Mouse (Mus musculus) layer of hippocampus, adult 2 months (tissue): ENCODE measurements around the gene Nubp1. TPM values are rescaled to one million over a fixed set of nuclear protein-coding genes. Genes with fewer than 3 reads are reported as not detected.

Experiments used
- DNase-seq, 2 experiments: peaks; one replicate each; pipeline ENCODE4 v3.0.0; 2022; ENCODE audit warnings: low spot score in 2 of 2
- H3K27ac ChIP-seq: fragments of 200-600 bp; 2 replicates; pipeline ENCODE4 v1.8.1; 2022
- H3K4me3 ChIP-seq: fragments of 200-600 bp; 2 replicates; pipeline ENCODE4 v1.8.1; 2022; ENCODE audit warnings: mild to moderate bottlenecking
- CTCF ChIP-seq: fragments of 200-600 bp; conservative IDR thresholded peaks from 2 replicates; pipeline ENCODE4 v1.8.1; 2022; ENCODE audit warnings: antibody characterized with exemption, mild to moderate bottlenecking, moderate library complexity
- long read RNA-seq, 2 experiments: library from polyadenylated mRNA; stranded (forward); transcript quantifications; one replicate each; pipeline ENCODE4 v2.0.0; 2021; ENCODE audit warnings: borderline mapping rate in 2 of 2
- total RNA-seq, 2 experiments: library from RNA; stranded (reverse); gene quantifications; 2 replicates each; pipeline ENCODE4 v1.2.3; 2021

The Nubp1 gene
- 10 to 100 TPM; 15.5 to 17.8 TPM for total RNA-seq
- long read RNA-seq, experiment 1, transcript Nubp1-201 (11 exons, 2,121 nt), result major isoform, 9 of 14 reads
- long read RNA-seq, experiment 1, partial matches to known transcripts, result 1 of 14 reads
- long read RNA-seq, experiment 1, other reads (novel, unspliced or antisense), result 4 of 14 reads
- long read RNA-seq, experiment 2, transcript Nubp1-201 (11 exons, 2,121 nt), result major isoform, 18 of 24 reads
- long read RNA-seq, experiment 2, partial matches to known transcripts, result 0 of 24 reads
- long read RNA-seq, experiment 2, other reads (novel, unspliced or antisense), result 6 of 24 reads

DNA sequence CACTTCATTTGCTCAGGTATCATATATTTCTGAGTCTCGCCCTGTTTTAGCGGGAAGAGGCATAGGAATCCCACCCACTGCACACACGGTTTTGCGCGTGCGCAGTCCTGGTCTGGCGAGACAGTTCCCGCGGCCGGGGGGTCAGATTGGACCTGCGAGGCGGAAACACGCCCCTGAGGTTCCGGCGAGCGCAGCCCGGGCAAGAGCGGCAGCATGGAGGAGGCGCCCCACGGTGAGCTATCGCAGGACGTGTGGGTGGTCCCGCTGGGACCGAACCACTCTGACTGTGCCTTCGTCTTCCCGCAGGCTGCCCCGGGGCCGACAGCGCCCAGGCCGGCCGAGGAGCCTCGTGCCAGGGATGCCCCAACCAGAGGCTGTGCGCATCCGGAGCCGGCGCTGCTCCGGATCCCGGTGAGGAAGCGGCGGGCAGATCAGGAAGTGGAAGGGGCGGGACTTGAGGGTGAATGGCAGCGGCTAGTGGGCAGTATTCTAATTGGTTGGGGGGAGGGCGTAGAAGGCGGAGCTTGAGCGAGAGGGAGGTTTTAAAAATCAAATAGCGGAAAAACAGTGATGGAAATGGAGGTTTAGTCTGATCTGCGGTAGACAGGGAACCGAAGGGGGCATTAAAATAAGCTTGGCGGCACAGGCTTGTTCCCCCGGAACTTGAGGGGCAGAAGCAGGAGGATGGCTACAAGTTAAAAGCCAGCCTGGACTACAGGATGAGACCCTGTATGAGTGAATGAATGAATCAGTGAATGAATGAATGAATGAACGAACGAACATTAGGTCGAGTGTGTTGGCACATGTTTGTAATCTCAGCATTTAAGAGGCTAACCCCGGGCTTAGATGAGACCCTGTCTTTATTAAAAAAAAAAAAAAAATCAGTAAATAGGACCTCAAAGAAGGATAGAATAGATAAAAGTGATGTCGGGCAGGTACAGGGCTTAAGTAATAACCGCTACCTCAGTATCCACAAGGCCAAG lies at the start of gene Nubp1:
TSS of gene Nubp1 (plus strand) at position 185 of the 983 bp plus-strand sequence.
- H3K4me3 ChIP-seq, result peak within 1 kb of the TSS; percentile 98
- peak within 1 kb of the TSS; percentile 91 for H3K27ac ChIP-seq
- peak; percentile 27 for TF ChIP-seq CTCF
- peak; percentile 90 to 92 for DNase-seq

DNA sequence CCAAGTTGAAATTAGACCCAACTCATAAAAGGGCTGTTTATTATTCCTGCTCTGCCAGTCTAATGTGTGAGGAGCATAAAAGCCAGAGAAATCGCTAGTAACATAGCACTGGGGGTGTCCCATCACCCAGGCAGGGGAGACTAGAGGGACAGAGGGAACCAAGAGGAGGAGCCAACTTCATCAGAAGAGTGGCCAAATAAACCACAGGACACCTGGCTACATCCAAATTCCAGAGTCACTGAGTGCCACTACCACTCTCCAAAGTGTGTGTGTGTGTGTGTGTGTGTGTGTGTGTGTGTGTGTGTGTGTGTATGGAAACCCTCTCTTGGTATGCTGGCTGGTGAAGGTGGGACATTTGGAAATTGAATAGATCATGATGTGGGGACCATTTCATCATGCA lies 48.7 kb upstream of the Nubp1 start:
- Histone ChIP-seq H3K27ac (no peak overlapping the region), H3K4me3 (no peak overlapping the region)
- no peak for DNase-seq
- no peak for TF ChIP-seq CTCF

DNA sequence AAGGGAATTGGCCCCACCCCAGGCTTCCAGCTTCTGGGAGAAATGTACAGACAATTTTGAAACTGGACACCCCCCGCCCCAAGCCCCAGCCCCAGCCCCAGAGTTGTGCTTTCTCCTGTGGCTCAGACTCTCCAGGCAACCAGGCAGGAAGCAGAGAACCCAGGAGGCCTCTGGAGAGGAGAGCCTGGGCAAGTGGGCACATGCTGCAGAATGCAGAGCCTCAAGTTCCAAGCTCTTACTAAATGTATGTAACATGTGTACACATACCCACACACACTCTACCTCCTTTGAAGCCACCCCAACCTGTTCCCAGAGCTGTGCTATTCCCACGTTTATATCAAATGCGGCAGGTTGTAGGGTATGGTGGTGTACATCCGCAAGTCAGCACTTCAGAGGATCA lies 46.0 kb upstream of the Nubp1 start:
- Histone ChIP-seq H3K4me3 (no peak overlapping the region), H3K27ac (peak overlapping the region; percentile 68; the same call in 1 of the 2 replicates)
- no peak for DNase-seq
- TF ChIP-seq CTCF, result no peak

DNA sequence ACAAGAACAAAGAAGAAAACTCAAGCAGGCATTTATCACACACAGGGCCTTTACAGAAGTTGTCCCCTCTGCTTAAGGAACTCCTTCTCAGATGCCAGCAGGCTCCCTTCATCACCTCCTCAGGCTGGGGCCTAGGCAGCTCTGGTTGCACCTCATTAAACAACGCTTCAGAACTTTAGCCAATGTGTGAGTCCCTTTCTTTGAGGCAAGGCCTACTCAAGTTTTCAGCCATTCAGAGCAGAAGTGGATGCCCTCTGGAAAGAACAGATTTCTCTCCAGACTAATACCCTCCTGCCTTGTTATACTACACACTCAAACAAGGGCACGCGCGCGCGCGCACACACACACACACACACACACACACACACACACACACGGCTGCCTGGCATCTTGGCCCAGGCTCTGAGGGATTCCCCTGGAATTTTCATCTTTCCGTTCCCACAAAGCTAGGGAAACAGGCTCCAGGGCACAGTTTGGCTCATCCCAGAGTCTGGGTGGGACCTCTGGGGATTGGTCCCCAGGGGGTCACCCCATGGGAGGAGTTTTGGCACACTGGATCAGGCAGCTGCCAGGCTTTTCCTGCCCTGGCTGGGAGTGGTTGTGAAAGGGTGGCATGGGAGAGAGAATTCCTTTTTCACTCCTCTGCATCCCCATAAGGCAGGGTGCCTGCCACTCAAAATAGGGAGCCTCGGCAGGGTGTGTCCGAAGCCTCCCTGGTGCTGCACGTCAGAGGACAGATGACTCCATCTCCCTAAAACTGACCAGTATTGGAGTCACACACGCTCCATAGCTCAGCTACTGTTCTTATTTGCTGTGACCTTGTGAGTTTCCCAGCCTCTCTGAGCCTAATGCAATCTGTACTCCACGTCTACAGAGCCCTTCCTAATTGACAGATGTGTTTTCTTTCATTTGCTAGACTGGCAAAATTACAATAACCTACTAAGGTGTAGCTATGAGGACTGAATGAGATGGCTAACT lies 45.2 kb upstream of the Nubp1 start:
- no peak for TF ChIP-seq CTCF
- H3K27ac ChIP-seq, result peak overlapping the region; percentile 68
- DNase-seq, result peak; percentile 33 to 54
- no peak overlapping the region for H3K4me3 ChIP-seq

DNA sequence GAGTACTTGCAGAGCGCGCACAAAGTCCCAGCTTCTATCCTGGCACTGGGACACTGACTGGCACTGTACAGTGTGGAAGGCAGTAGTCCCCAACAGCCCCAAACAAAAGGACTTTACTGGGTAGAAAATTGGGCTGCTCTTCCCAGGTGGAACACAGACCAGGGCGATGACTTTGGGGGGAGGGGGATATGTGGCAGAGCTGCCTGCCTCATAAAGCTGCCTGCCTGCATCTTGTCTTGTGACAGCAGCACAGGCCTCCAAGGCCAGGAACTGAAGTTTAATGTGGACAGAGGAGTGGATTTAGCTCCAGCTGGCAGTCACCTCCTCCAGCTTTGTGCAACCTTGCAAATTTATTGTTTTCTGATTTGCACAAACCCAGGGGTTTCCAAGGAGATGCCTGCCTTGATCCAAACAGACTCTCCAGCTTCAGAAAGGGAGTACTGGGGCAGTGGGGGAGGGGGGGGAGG lies 42.2 kb upstream of the Nubp1 start:
- peak; percentile 22 to 31 for DNase-seq
- H3K27ac ChIP-seq, result peak overlapping the region; percentile 68
- no peak for TF ChIP-seq CTCF
- H3K4me3 ChIP-seq, result no peak overlapping the region

DNA sequence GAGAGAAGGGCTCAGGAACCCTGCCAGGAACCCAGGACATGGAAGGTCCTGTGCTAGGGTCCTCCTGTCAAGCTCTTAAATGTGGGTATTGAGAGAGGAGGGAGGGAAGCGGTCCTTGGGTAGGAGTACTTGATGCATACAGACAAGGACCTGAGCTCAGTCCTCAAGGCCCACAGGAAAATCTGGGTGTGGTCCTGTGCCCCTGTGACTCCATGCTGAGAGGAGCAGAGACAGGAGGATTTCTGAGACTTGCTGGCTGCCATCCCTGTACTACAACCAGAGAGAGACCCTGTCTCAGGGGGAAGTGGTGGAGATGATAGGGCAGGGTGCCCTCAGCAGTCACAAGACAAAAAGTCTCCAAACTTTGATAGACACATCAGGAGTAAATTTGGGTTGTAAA lies 41.8 kb upstream of the Nubp1 start:
- peak overlapping the region; percentile 74 for H3K27ac ChIP-seq
- no peak for DNase-seq
- H3K4me3 ChIP-seq, result no peak overlapping the region
- no peak for TF ChIP-seq CTCF

DNA sequence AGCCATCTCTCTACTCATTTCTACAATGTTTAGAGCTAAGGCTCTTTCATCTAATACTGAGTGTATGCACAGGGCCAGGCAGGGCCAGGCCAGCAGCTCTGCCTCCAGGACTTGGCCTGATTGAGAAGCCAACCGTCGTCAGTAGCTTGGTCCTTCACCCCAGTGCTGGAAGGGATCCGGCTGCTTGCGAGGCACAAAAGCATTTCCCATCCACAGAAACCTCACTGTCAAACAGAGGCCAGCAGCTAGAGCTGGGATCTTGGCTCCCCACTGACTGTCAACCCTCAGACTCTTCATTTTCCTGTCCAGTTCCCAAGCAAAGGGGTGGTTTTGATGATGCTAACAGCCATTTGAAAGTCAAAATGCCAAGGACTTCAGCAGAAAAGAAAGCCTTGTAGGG lies 39.4 kb upstream of the Nubp1 start:
- Histone ChIP-seq H3K27ac (no peak overlapping the region), H3K4me3 (no peak overlapping the region)
- DNase-seq, result no peak
- no peak for TF ChIP-seq CTCF

DNA sequence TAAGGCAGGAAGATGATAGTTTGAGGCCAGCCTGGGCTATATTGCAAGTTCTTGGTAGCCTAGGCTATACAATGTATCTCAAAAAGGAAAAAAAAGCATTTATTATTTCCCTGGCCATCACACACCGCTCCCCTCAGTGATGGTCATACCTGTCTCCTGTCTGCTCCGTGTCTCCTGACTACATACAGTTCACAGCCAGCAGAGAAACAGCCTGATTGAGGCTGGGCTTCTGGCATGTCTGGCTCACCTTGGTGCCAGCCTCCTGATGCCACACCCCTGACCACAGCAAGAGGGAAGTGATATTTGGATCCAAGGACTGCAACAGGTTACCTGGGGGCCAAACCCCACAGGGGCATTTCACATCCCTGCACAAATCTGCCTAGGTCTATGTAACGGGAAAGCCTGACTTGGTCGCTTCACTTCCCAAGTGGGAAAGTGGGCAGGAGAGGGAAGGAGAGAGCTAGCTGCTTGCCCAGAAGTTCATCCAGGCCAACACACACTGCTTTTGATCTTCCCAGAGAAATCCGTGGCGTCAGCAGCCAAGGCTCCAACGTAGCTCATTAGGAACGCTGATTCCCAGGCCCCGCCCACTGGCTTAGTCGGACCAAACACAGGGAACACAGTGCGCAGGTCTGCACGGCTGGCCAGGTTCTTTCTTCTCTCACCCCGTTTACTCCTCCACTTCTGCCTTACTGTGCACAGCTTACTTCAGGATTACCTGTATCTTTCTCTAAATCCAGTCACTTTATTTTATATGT lies 37.3 kb upstream of the Nubp1 start:
- peak overlapping the region; percentile 36; the same call in 1 of the 2 replicates for H3K27ac ChIP-seq
- no peak for TF ChIP-seq CTCF
- no peak overlapping the region; the same call in 1 of the 2 replicates for H3K4me3 ChIP-seq
- DNase-seq, result peak; percentile 28 to 55

DNA sequence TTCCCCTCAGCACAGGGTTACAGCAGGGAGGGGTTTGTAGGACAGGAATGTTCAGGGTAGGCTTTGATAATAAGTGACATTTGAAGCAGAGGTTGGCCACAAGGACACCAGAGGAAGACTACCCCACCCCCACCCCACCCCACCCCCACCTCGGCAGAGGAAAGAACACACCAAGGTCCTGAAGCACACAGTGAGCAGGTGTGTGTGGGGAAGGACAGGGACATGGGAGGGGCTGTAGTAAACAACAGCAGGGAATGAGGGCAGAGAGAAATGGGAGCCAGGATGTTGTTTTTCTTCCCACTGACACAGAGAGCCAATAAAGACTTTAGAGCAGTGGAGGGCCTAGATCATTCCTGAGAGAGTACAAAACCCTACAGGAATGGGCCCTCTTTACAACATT lies 34.5 kb upstream of the Nubp1 start:
- DNase-seq, result no peak
- H3K4me3 ChIP-seq, result no peak overlapping the region
- TF ChIP-seq CTCF, result no peak
- peak overlapping the region; percentile 44; the same call in 1 of the 2 replicates for H3K27ac ChIP-seq

DNA sequence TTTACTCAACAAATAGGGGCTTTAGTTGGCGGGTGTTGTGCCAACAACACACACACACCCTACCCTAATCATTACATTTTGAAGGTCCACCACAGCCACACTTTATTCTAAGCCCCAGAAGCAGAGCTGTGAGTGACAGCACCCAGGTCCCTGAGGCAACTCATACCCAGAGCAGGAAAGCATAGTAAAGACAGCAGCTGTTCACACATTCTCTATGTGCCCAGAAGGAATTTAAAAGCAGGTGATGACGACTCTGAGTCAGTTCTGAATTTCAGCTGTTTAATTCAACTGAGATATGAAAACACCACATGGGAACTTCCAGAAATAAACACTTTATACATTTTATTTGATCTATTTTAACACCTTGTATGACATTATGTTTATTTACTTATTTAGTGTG lies 32.2 kb upstream of the Nubp1 start:
- Histone ChIP-seq H3K4me3 (no peak overlapping the region), H3K27ac (peak overlapping the region; percentile 21; the same call in 1 of the 2 replicates)
- peak in 1 of 2 experiments; percentile 29 for DNase-seq
- no peak for TF ChIP-seq CTCF

DNA sequence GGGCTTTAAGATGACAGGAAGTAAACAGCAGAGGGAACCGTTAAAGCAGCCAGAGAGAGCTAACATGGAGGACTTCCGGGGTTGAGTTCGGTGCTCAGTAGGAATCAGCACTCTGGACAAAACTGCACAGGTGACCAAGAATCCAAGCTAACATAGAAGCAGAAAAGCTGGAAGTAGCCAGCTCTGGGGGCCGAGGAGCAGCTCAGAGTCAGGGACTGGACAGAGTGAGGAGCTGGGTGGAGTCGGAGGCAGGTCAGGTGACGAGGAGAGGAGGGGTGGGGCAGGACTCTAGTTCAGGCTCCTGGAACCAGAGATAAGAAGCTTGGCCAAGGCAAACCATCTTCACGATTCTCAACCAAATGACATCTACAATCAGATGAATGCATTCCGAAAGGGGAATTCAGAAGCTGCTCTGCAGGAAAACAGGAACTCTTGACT lies 27.7 kb upstream of the Nubp1 start:
- no peak for TF ChIP-seq CTCF
- DNase-seq, result no peak
- Histone ChIP-seq H3K27ac (no peak overlapping the region), H3K4me3 (no peak overlapping the region)

DNA sequence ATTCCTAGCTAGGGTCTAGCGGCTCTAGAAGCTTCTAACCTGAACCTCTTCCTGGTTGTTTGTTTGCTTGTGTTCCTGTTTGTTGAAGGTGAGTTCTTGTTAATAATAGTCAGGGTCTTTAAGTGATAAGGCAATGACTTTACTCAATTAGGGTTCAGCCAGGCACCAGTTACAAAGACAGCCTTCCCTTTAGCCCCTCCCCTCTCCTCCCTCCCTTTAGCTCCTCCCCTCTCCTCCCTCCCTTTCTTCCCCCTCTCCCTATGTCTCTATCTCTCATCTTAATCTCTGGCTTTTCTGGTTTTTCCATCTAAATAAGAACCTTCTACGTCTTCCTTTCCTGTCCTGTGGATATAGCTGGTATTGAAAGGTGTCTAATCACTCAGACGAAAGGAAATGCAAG lies 27.2 kb upstream of the Nubp1 start:
- no peak for TF ChIP-seq CTCF
- DNase-seq, result no peak
- Histone ChIP-seq H3K4me3 (no peak overlapping the region), H3K27ac (no peak overlapping the region)
